Mouse (Mus musculus): Measurements from ENCODE around the gene Hyou1.
"Not testable (repeated sequence)": the region's sequence is repeated elsewhere in the genome, so short reads cannot be mapped to it uniquely, and the experiment has no call there.

- TF ChIP-seq ZNF384 (IDR thresholded peaks at IDR 0.05; ENCODE audit: low read depth, low read length); MAFK (IDR thresholded peaks at IDR 0.05; ENCODE audit: insufficient read depth, low read depth, low read length): not testable (repeated sequence)
Measured at GRCm38 (mm10) chr9:44336513-44336912, 42.8 kb upstream of the Hyou1 start.
